Mouse (Mus musculus) cerebellum, adult 2 months (tissue): ENCODE data around the gene Ccdc141.

Source experiments
- CTCF ChIP-seq: fragments of 200-500 bp; IDR thresholded peaks from 2 replicates; pipeline ENCODE4 v1.5.1; 2011; ENCODE audit warnings: low read depth, mild to moderate bottlenecking, control low read depth, low read length, moderate library complexity, borderline replicate concordance; ENCODE audit not compliant: insufficient read depth
- POLR2A ChIP-seq: fragments of 200-500 bp; IDR thresholded peaks from 2 replicates; pipeline ENCODE4 v1.6.1; 2011; ENCODE audit warnings: low read length, control low read depth, borderline replicate concordance; ENCODE audit not compliant: insufficient read depth

- no peak for TF ChIP-seq POLR2A
- TF ChIP-seq CTCF = no peak
Observed at GRCm38 (mm10) chr2:77034112-77034511, 136.3 kb downstream of the Ccdc141 start.
